Mouse (Mus musculus) limb, embryonic 14.5 days (tissue): Measurements from ENCODE around the gene Pkdrej. TPM values are rescaled to one million over a fixed set of nuclear protein-coding genes. Genes with fewer than 3 reads are reported as not detected.
"Not testable (repeated sequence)": the region's sequence is repeated elsewhere in the genome, so short reads cannot be mapped to it uniquely, and the experiment has no call there.

Experiments
- ATAC-seq: fragments of 200-750 bp; cut with Nextera tagmentation; 2 replicates; pipeline ENCODE4 v1.8.0; 2017; ENCODE audit warnings: low read depth, moderate number of reproducible peaks, moderate TSS enrichment; ENCODE audit not compliant: low FRiP score
- DNase-seq: peaks from one replicate; pipeline ENCODE4 v3.0.0-alpha.2; 2015; ENCODE audit warnings: low spot score
- H3K27ac ChIP-seq: fragments of 300-500 bp; sonication (generic); replicated peaks from 2 replicates; pipeline ENCODE4 v1.5.1; 2014; ENCODE audit warnings: low read depth, mild to moderate bottlenecking, low read length, moderate library complexity, mixed read lengths
- H3K27me3 ChIP-seq: fragments of 300-500 bp; sonication (generic); 2 replicates; pipeline ENCODE4 v1.6.1; 2014; ENCODE audit warnings: low read length, mixed read lengths; ENCODE audit not compliant: control insufficient read depth, insufficient read depth
- H3K36me3 ChIP-seq: fragments of 300-500 bp; sonication (generic); 2 replicates; pipeline ENCODE4 v1.6.1; 2014; ENCODE audit warnings: mild to moderate bottlenecking, low read length, moderate library complexity, mixed read lengths; ENCODE audit not compliant: control insufficient read depth, insufficient read depth
- H3K4me1 ChIP-seq: fragments of 300-500 bp; sonication (generic); 2 replicates; pipeline ENCODE4 v1.6.1; 2014; ENCODE audit warnings: antibody characterized with exemption, low read length, mixed read lengths; ENCODE audit not compliant: control insufficient read depth, insufficient read depth
- H3K4me2 ChIP-seq: fragments of 300-500 bp; sonication (generic); replicated peaks from 2 replicates; pipeline ENCODE4 v1.6.1; 2014; ENCODE audit warnings: low read depth, mild to moderate bottlenecking, low read length, moderate library complexity; ENCODE audit not compliant: severe bottlenecking
- H3K4me3 ChIP-seq: fragments of 300-500 bp; sonication (generic); replicated peaks from 2 replicates; pipeline ENCODE4 v1.5.1; 2014; ENCODE audit warnings: low read length
- H3K9ac ChIP-seq: fragments of 300-500 bp; sonication (generic); 2 replicates; pipeline ENCODE4 v1.6.1; 2014; ENCODE audit warnings: mild to moderate bottlenecking, low read depth, low read length, moderate library complexity; ENCODE audit not compliant: severe bottlenecking
- H3K9me3 ChIP-seq: fragments of 300-500 bp; sonication (generic); 2 replicates; pipeline ENCODE4 v1.6.1; 2016; ENCODE audit warnings: low read length; ENCODE audit not compliant: control insufficient read depth
- POLR2A ChIP-seq: fragments of 200-500 bp; IDR thresholded peaks from 2 replicates; pipeline ENCODE4 v1.8.0; 2012; ENCODE audit warnings: inconsistent platforms, mild to moderate bottlenecking, moderate library complexity, borderline replicate concordance; ENCODE audit not compliant: insufficient read depth, insufficient read length; ENCODE audit errors: extremely low read depth
- WGBS: fragments of 180-500 bp; shearing (Covaris S2); extraction: QIAGEN DNeasy Blood & Tissue Kit; methylation state at CpG from one replicate; pipeline ENCODE4 v1.1.7; 2014; 5-methylcytosine and 5-hydroxymethylcytosine counted together
- polyA plus RNA-seq, 2 experiments: library from polyadenylated mRNA; depleted of rRNA in 1 of 2; stranded (reverse) in 1 of 2; unstranded in 1 of 2; fragments of >200 nt; fragmentation: Nextera tagmentation in 1 of 2; extraction: Ambion mirVana in 1 of 2; gene quantifications; 2 replicates each; pipeline versions ENCODE4 v1.2.1 to v1.2.3; 2012 to 2014

Gene Pkdrej
- polyA plus RNA-seq, 2 experiments = 0.25 to 0.38 TPM

DNA sequence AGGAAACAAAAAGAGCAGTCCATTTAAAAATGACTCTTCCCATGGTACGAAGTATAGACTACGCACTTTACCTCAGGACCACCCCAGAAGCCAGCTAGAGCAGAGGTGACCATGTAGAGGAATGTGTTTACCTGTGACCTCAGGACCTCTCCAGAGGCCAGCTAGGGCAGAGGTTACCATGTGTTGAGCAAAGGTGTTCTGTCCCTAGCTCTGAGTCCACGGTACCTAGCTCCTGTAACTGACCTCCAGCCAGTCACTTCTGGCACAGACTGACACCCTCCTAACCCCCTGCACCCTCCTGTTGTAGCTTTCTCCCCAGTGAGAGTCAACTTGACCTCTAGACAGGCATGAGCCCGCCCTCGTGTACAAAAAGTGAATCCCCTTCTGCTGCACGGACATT is 34.1 kb downstream of the Pkdrej start:
- no peak overlapping the region for H3K27ac ChIP-seq
- H3K36me3 ChIP-seq = no peaks in the 10 kb centered on the region
- no peak for DNase-seq
- H3K4me2 ChIP-seq = no peak overlapping the region
- H3K9me3 ChIP-seq = no peaks in the 10 kb centered on the region
- no peaks in the 10 kb centered on the region for H3K4me1 ChIP-seq
- H3K27me3 ChIP-seq = no peaks in the 10 kb centered on the region
- 91% methylated on average over 6 of the region's 6 CpGs for WGBS
- H3K9ac ChIP-seq = no peak overlapping the region
- no peak for TF ChIP-seq POLR2A
- no peak for ATAC-seq
- H3K4me3 ChIP-seq = no peak overlapping the region

DNA sequence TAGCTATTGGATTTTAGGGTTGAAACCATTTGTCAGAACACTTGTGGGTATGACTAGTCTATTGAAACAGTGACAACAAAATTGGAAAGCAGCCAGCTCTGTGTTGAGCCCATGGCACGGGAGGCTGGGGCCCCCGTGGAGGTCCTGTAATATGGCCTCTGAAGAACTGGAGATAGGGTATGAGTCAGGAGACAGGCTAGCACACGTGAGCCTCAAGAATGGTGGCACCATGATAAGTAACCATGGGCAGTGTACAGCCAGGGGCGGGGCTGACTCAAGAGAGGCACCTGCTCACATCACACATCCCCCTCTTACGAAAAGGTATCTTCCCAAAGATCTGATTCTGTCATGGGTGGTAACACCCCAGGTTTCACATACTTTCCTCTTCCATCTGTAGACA is 34.8 kb downstream of the Pkdrej start:
- TF ChIP-seq POLR2A = no peak
- no peaks in the 10 kb centered on the region for H3K36me3 ChIP-seq
- H3K4me1 ChIP-seq = no peaks in the 10 kb centered on the region
- H3K4me2 ChIP-seq = no peak overlapping the region
- H3K9ac ChIP-seq = no peak overlapping the region
- no peak overlapping the region for H3K4me3 ChIP-seq
- no peak overlapping the region for H3K27ac ChIP-seq
- ATAC-seq = no peak
- DNase-seq = no peak
- H3K9me3 ChIP-seq = no peaks in the 10 kb centered on the region
- H3K27me3 ChIP-seq = no peaks in the 10 kb centered on the region
- WGBS = 72% methylated on average over 5 of the region's 5 CpGs

DNA sequence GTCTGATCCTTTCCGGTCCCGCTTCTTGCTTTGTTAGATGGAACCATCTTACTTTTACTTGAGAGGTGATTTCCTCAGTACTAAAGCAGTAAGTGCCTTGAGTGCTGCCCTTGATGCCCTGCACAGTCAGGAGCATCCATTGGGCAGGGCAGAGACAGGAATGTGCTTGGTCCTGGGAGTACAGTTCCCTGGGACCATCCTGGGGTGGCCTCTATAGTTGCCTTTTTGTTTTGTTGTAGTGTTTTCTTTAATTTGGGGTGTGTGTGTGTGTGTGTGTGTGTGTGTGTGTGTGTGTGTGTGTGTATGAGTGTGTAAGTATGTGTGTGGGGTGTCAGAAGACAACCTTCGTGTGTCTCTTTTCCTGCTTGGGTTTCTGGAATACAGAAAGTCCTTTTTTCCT is 37.2 kb downstream of the Pkdrej start:
- Histone ChIP-seq H3K9me3 (no peaks in the 10 kb centered on the region), H3K36me3 (no peaks in the 10 kb centered on the region), H3K27ac (no peak overlapping the region), H3K27me3 (no peaks in the 10 kb centered on the region), H3K4me2 (no peak overlapping the region), H3K9ac (no peak overlapping the region), H3K4me3 (no peak overlapping the region), H3K4me1 (no peaks in the 10 kb centered on the region)
- no peak for TF ChIP-seq POLR2A
- 84% methylated on average over 3 of the region's 3 CpGs for WGBS
- ATAC-seq (no peak), DNase-seq (no peak)

DNA sequence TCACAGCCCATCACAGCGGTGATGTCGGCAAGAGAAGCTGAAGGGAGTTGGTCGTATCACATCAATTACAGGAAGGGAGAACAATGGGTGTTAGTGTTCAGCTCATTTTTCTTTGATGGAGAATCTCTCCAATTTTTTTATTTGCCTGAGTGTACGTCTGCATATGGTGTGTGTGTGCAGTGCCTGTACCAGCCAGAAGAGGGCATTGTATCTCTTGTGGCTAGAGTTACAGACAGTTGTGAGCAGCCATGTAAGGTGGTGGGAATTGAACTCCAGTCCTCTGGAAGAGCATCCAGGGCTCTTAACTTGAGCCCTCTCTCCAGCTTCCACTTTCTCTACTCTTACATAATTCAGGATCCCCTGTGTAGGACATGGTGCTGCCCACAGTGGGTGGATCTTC is 38.4 kb downstream of the Pkdrej start:
- Histone ChIP-seq H3K27me3 (no peaks in the 10 kb centered on the region), H3K4me2 (no peak overlapping the region), H3K9me3 (no peaks in the 10 kb centered on the region), H3K27ac (no peak overlapping the region), H3K9ac (no peak overlapping the region), H3K36me3 (no peaks in the 10 kb centered on the region), H3K4me3 (no peak overlapping the region), H3K4me1 (no peaks in the 10 kb centered on the region)
- no peak for DNase-seq
- 89% methylated on average over 4 of the region's 4 CpGs for WGBS
- TF ChIP-seq POLR2A = no peak
- ATAC-seq = no peak

DNA sequence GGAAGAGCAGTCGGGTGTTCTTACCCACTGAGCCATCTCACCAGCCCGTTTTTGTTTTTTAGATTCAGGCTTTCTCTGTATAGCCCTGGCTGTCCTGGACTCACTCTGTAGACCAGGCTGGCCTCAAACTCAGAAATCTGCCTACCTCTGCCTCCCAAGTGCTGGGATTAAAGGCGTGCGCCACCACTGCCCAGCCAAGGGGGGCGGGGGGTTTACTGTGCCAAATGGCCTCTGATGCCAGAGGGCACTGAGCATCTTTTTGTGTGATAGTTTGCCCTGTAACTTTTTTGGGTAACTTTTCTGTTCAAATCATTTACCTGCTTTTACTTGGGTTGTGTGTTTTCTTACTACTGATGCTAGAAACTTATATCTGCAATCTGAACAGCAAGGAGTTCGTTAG is 42.6 kb downstream of the Pkdrej start:
- WGBS = 92% methylated on average over 6 of the region's 6 CpGs

DNA sequence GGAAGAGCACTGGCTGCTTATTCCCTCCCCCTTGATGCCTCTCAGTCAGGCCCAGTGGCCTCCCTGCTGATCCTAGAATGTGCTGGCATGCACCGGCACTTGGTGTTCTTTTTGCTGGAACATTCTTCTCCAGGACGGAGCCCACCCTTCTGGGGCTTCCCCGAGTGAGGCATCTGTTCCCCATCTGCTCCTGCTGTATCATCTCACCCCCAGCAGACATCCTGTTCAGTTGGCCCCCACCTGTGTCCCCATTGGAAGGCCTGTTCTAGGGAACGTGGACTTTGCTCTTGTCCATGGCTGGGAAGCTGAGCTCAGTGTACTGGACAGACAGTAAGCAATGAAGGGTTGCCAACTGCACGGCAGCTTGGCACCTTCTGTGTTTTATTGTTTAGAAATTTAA is 44.8 kb downstream of the Pkdrej start:
- no peak overlapping the region for H3K4me3 ChIP-seq
- H3K9ac ChIP-seq = no peak overlapping the region
- DNase-seq (no peak), ATAC-seq (no peak)
- no peak overlapping the region for H3K27ac ChIP-seq
- H3K4me2 ChIP-seq = no peak overlapping the region
- H3K9me3 ChIP-seq = no peaks in the 10 kb centered on the region
- no peaks in the 10 kb centered on the region for H3K4me1 ChIP-seq
- no peak for TF ChIP-seq POLR2A
- no peaks in the 10 kb centered on the region for H3K36me3 ChIP-seq
- no peaks in the 10 kb centered on the region for H3K27me3 ChIP-seq
- WGBS = 68% methylated on average over 5 of the region's 5 CpGs

More for the DNA sequence above, 42.6 kb downstream of the Pkdrej start:
- not testable (repeated sequence) for H3K27me3 ChIP-seq, H3K4me2 ChIP-seq, H3K9ac ChIP-seq, DNase-seq, ATAC-seq, H3K27ac ChIP-seq, H3K36me3 ChIP-seq, H3K4me1 ChIP-seq, H3K4me3 ChIP-seq, H3K9me3 ChIP-seq
